Mouse (Mus musculus) forebrain, postnatal 0 days (tissue): Measurements from ENCODE around the gene Prpsap2. TPM values are rescaled to one million over a fixed set of nuclear protein-coding genes. Genes with fewer than 3 reads are reported as not detected.

ENCODE experiments used
- ATAC-seq: fragments of 200-750 bp; cut with Nextera tagmentation; 2 replicates; pipeline ENCODE4 v1.8.0; 2017; ENCODE audit warnings: mild to moderate bottlenecking, moderate library complexity
- DNase-seq: peaks from one replicate; pipeline ENCODE4 v3.0.0-alpha.2; 2015
- H3K27ac ChIP-seq: fragments of 300-500 bp; sonication (generic); 2 replicates; pipeline ENCODE4 v1.5.1; 2014; ENCODE audit warnings: low read depth, mild to moderate bottlenecking, antibody characterized with exemption, low read length, moderate library complexity, mixed read lengths
- H3K27me3 ChIP-seq: fragments of 300-500 bp; sonication (generic); 2 replicates; pipeline ENCODE4 v1.6.1; 2014; ENCODE audit warnings: mild to moderate bottlenecking, low read length, mixed read lengths; ENCODE audit not compliant: insufficient read depth
- H3K36me3 ChIP-seq: fragments of 300-500 bp; sonication (generic); 2 replicates; pipeline ENCODE4 v1.6.1; 2014; ENCODE audit warnings: mild to moderate bottlenecking, moderate library complexity; ENCODE audit not compliant: insufficient read depth
- H3K4me1 ChIP-seq: fragments of 300-500 bp; sonication (generic); 2 replicates; pipeline ENCODE4 v1.6.1; 2014; ENCODE audit warnings: antibody characterized with exemption; ENCODE audit not compliant: insufficient read depth
- H3K4me2 ChIP-seq: fragments of 300-500 bp; sonication (generic); 2 replicates; pipeline ENCODE4 v1.6.1; 2014; ENCODE audit warnings: low read depth, mild to moderate bottlenecking, moderate library complexity
- H3K4me3 ChIP-seq: fragments of 300-500 bp; sonication (generic); 2 replicates; pipeline ENCODE4 v1.5.1; 2014; ENCODE audit warnings: low read depth, low read length, mixed read lengths
- H3K9ac ChIP-seq: fragments of 300-500 bp; sonication (generic); 2 replicates; pipeline ENCODE4 v1.6.1; 2014; ENCODE audit warnings: mild to moderate bottlenecking
- H3K9me3 ChIP-seq: fragments of 300-500 bp; sonication (generic); 2 replicates; pipeline ENCODE4 v1.6.1; 2016; ENCODE audit warnings: low read length
- CTCF ChIP-seq: sonication (generic); IDR thresholded peaks from 2 replicates; pipeline ENCODE4 v1.5.1; 2016; ENCODE audit warnings: antibody characterized with exemption, control low read depth, low read depth
- WGBS: fragments of 180-500 bp; shearing (Covaris S2); extraction: QIAGEN DNeasy Blood & Tissue Kit; methylation state at CpG from one replicate; pipeline ENCODE4 v1.1.7; 2014; 5-methylcytosine and 5-hydroxymethylcytosine counted together
- polyA plus RNA-seq: library from polyadenylated mRNA; unstranded; fragments of >200 nt; fragmentation: Nextera tagmentation; extraction: Ambion mirVana; gene quantifications from 2 replicates; pipeline ENCODE4 v1.2.1, GENCODE M21; 2015
- total RNA-seq: library from RNA; depleted of rRNA; stranded (reverse); fragments of >200 nt; gene quantifications from 2 replicates; pipeline ENCODE4 v1.2.3, GENCODE M21; 2014

Prpsap2 gene
- total and polyA plus RNA-seq, 2 experiments from 2014 or later: 50.3 to 62.9 TPM

GRCm38 (mm10) chr11:61715130-61715529 is 46.8 kb downstream of the Prpsap2 start:
- DNase-seq (peak; percentile 10), ATAC-seq (no peak)

GRCm38 (mm10) chr11:61714346-61715117 is 47.4 kb downstream of the Prpsap2 start:
- peak; percentile 97 for TF ChIP-seq CTCF
- peak; percentile 95 for ATAC-seq
- Histone ChIP-seq H3K9me3 (no peaks in the 10 kb centered on the region), H3K36me3 (no peaks in the 10 kb centered on the region), H3K4me3 (no peak overlapping the region), H3K27ac (no peak overlapping the region), H3K4me2 (no peak overlapping the region), H3K27me3 (no peaks in the 10 kb centered on the region), H3K9ac (no peak overlapping the region; the same call in 1 of the 2 replicates), H3K4me1 (no peaks in the 10 kb centered on the region)
- peak; percentile 93 for DNase-seq
- WGBS: 47% methylated on average over 11 of the region's 11 CpGs

More at GRCm38 (mm10) chr11:61715130-61715529, 46.8 kb downstream of the Prpsap2 start:
- Histone ChIP-seq H3K36me3 (no peaks in the 10 kb centered on the region), H3K4me2 (no peak overlapping the region), H3K4me3 (no peak overlapping the region), H3K27ac (no peak overlapping the region), H3K9ac (no peak overlapping the region; the same call in 1 of the 2 replicates), H3K9me3 (no peaks in the 10 kb centered on the region), H3K27me3 (no peaks in the 10 kb centered on the region), H3K4me1 (no peaks in the 10 kb centered on the region)
- TF ChIP-seq CTCF: no peak
- WGBS: 59% methylated on average over 6 of the region's 6 CpGs

GRCm38 (mm10) chr11:61713157-61713855 is 48.6 kb downstream of the Prpsap2 start:
- TF ChIP-seq CTCF: no peak
- no peak overlapping the region for H3K4me2 ChIP-seq
- H3K9me3 ChIP-seq: no peaks in the 10 kb centered on the region
- no peaks in the 10 kb centered on the region for H3K36me3 ChIP-seq
- no peaks in the 10 kb centered on the region for H3K4me1 ChIP-seq
- no peak for ATAC-seq
- 65% methylated on average over 15 of the region's 15 CpGs for WGBS
- no peaks in the 10 kb centered on the region for H3K27me3 ChIP-seq
- H3K9ac ChIP-seq: no peak overlapping the region
- no peak for DNase-seq
- H3K27ac ChIP-seq: no peak overlapping the region
- no peak overlapping the region for H3K4me3 ChIP-seq

GRCm38 (mm10) chr11:61708928-61709327 is 53.0 kb downstream of the Prpsap2 start:
- H3K4me3 ChIP-seq: no peak overlapping the region
- H3K36me3 ChIP-seq: no peaks in the 10 kb centered on the region
- ATAC-seq: no peak
- H3K4me2 ChIP-seq: no peak overlapping the region
- 74% methylated on average over 3 of the region's 3 CpGs for WGBS
- TF ChIP-seq CTCF: no peak
- no peaks in the 10 kb centered on the region for H3K27me3 ChIP-seq
- no peaks in the 10 kb centered on the region for H3K9me3 ChIP-seq
- H3K27ac ChIP-seq: no peak overlapping the region
- H3K9ac ChIP-seq: no peak overlapping the region
- no peak for DNase-seq
- no peaks in the 10 kb centered on the region for H3K4me1 ChIP-seq

- ATAC-seq (no peak), DNase-seq (no peak)
- Histone ChIP-seq H3K9ac (no peak overlapping the region), H3K4me3 (no peak overlapping the region), H3K4me2 (no peak overlapping the region), H3K27ac (no peak overlapping the region), H3K36me3 (no peaks in the 10 kb centered on the region), H3K9me3 (no peaks in the 10 kb centered on the region), H3K27me3 (no peaks in the 10 kb centered on the region), H3K4me1 (no peaks in the 10 kb centered on the region)
- 63% methylated on average over 4 of the region's 4 CpGs for WGBS
- TF ChIP-seq CTCF: no peak
These were observed 55.7 kb downstream of the Prpsap2 start for GRCm38 (mm10) chr11:61706232-61706631.

- Histone ChIP-seq H3K27me3 (no peaks in the 10 kb centered on the region), H3K4me2 (no peak overlapping the region), H3K4me1 (no peaks in the 10 kb centered on the region), H3K27ac (no peak overlapping the region), H3K36me3 (no peaks in the 10 kb centered on the region), H3K9me3 (no peaks in the 10 kb centered on the region), H3K9ac (no peak overlapping the region), H3K4me3 (no peak overlapping the region)
- no peak for ATAC-seq
- no peak for TF ChIP-seq CTCF
- no peak for DNase-seq
- 98% methylated on average over 2 of the region's 2 CpGs for WGBS
These were observed 56.3 kb downstream of the Prpsap2 start for GRCm38 (mm10) chr11:61705581-61705980.

- H3K9ac ChIP-seq: no peak overlapping the region
- no peaks in the 10 kb centered on the region for H3K9me3 ChIP-seq
- no peaks in the 10 kb centered on the region for H3K4me1 ChIP-seq
- WGBS: 86% methylated on average over 5 of the region's 5 CpGs
- ATAC-seq (no peak), DNase-seq (no peak)
- H3K27ac ChIP-seq: no peak overlapping the region
- TF ChIP-seq CTCF: no peak
- no peaks in the 10 kb centered on the region for H3K27me3 ChIP-seq
- no peak overlapping the region for H3K4me2 ChIP-seq
- no peaks in the 10 kb centered on the region for H3K36me3 ChIP-seq
- no peak overlapping the region for H3K4me3 ChIP-seq
These were observed 59.4 kb downstream of the Prpsap2 start for GRCm38 (mm10) chr11:61702494-61702893.
